Mouse (Mus musculus) limb, embryonic 11.5 days (tissue): ENCODE measurements around the gene Ptger3. TPM values are rescaled to one million over a fixed set of nuclear protein-coding genes. Genes with fewer than 3 reads are reported as not detected.

Experiments used
- ATAC-seq: fragments of 200-750 bp; cut with Nextera tagmentation; 2 replicates; pipeline ENCODE4 v1.8.0; 2017; ENCODE audit warnings: low read depth; ENCODE audit not compliant: insufficient number of reproducible peaks, low FRiP score, low TSS enrichment
- DNase-seq: peaks from one replicate; pipeline ENCODE4 v3.0.0-alpha.2; 2015; ENCODE audit warnings: low spot score
- H3K27ac ChIP-seq: fragments of 300-500 bp; sonication (generic); replicated peaks from 2 replicates; pipeline ENCODE4 v1.5.1; 2014; ENCODE audit warnings: low read depth, mild to moderate bottlenecking, low read length
- H3K27me3 ChIP-seq: fragments of 300-500 bp; sonication (generic); 2 replicates; pipeline ENCODE4 v1.6.1; 2014; ENCODE audit warnings: mild to moderate bottlenecking, low read length, mixed read lengths; ENCODE audit not compliant: control insufficient read depth, insufficient read depth
- H3K36me3 ChIP-seq: fragments of 300-500 bp; sonication (generic); 2 replicates; pipeline ENCODE4 v1.6.1; 2014; ENCODE audit warnings: mild to moderate bottlenecking, low read length, moderate library complexity, mixed read lengths; ENCODE audit not compliant: control insufficient read depth, insufficient read depth
- H3K4me1 ChIP-seq: fragments of 300-500 bp; sonication (generic); 2 replicates; pipeline ENCODE4 v1.6.1; 2014; ENCODE audit warnings: low read length, mixed read lengths; ENCODE audit not compliant: control insufficient read depth, insufficient read depth
- H3K4me2 ChIP-seq: fragments of 300-500 bp; sonication (generic); 2 replicates; pipeline ENCODE4 v1.6.1; 2014; ENCODE audit warnings: low read depth, mild to moderate bottlenecking, moderate library complexity; ENCODE audit not compliant: severe bottlenecking
- H3K4me3 ChIP-seq: fragments of 300-500 bp; sonication (generic); 2 replicates; pipeline ENCODE4 v1.5.1; 2014; ENCODE audit warnings: low read depth, low read length
- H3K9ac ChIP-seq: fragments of 300-500 bp; sonication (generic); 2 replicates; pipeline ENCODE4 v1.6.1; 2014; ENCODE audit warnings: mild to moderate bottlenecking, low read length
- H3K9me3 ChIP-seq: fragments of 300-500 bp; sonication (generic); 2 replicates; pipeline ENCODE4 v1.6.1; 2016; ENCODE audit warnings: low read length; ENCODE audit not compliant: control insufficient read depth
- WGBS: fragments of 180-500 bp; shearing (Covaris S2); extraction: QIAGEN DNeasy Blood & Tissue Kit; methylation state at CpG from one replicate; pipeline ENCODE4 v1.1.7; 2014; 5-methylcytosine and 5-hydroxymethylcytosine counted together
- polyA plus RNA-seq: library from polyadenylated mRNA; unstranded; fragments of >200 nt; fragmentation: Nextera tagmentation; extraction: Ambion mirVana; gene quantifications from 2 replicates; pipeline ENCODE4 v1.2.1, GENCODE M21; 2014

The Ptger3 gene
- polyA plus RNA-seq, 1 experiment from 2014 or later: 0.95 TPM

DNA sequence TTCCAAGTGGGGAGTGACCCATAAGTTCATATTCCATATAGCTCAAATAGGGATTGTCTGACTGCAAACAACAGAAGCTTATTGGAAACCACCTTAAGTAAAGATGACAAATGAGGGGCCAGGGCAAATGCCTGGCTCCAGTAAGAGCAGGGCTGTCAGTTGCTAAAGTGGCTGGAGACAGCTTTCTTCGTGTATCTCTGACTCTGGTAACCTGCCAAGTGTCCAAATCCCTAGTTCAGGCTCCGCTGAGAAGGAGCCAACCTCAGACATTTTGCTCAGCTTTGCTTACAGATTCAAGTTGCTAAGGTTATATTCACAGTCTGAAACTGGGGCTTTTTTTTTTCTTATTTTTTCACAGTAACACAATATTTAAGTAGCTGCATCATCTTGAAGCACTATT, 12.7 kb downstream of the Ptger3 start:
- WGBS: 85% methylated on average over 2 of the region's 2 CpGs
- Histone ChIP-seq H3K36me3 (no peaks in the 10 kb centered on the region), H3K27ac (no peak overlapping the region), H3K9me3 (no peaks in the 10 kb centered on the region), H3K4me2 (no peak overlapping the region), H3K4me3 (no peak overlapping the region), H3K27me3 (no peaks in the 10 kb centered on the region), H3K4me1 (no peaks in the 10 kb centered on the region), H3K9ac (no peak overlapping the region)
- DNase-seq (no peak), ATAC-seq (no peak)

GRCm38 (mm10) chr3:157580299-157580698, 13.6 kb downstream of the Ptger3 start:
- Histone ChIP-seq H3K27ac (no peak overlapping the region), H3K27me3 (no peaks in the 10 kb centered on the region), H3K4me3 (no peak overlapping the region), H3K4me1 (no peaks in the 10 kb centered on the region), H3K36me3 (no peaks in the 10 kb centered on the region), H3K9ac (no peak overlapping the region), H3K9me3 (no peaks in the 10 kb centered on the region), H3K4me2 (no peak overlapping the region)
- ATAC-seq (no peak), DNase-seq (no peak)
- WGBS: 65% methylated on average over 4 of the region's 4 CpGs

GRCm38 (mm10) chr3:157581755-157582154, 15.1 kb downstream of the Ptger3 start:
- H3K4me1 ChIP-seq: no peaks in the 10 kb centered on the region
- 21% methylated on average over 2 of the region's 2 CpGs for WGBS

DNA sequence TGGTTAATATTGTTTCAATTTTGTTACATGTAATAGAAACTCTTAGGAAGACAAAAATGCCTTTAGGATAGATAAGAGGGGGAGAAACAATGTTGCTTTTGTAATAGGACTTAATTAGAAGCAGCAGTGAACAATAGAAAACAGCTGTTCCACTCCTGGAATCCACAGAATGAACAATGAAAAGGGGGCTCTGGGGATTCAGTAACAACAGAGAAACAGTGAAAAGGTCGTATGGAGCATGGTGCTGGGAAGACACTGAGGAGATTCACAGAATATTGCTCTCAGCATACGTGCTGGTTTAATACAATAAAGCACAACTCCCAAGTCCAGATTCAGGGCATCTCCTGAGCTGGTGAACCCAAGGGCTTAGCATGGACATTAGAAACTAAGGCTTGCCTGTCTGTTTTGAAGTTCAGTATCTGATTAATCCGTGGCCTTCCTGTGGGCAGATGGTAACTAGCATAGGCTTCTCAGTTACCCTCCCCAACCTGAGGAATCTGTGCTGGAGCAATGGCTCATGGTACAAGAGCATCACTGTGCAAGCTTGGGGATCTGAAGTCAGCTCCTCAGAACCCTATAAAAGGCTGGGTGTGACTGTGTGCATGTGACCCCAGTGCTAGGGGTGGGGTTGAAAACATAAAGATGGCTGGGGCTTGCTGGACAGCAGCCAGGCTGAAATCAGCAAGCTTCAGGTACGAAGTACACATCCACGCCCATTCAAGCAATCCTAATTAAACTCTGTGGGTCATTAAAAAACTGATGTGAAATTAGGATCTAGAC, 16.1 kb downstream of the Ptger3 start:
- no peak overlapping the region for H3K4me2 ChIP-seq
- H3K36me3 ChIP-seq: no peaks in the 10 kb centered on the region
- no peaks in the 10 kb centered on the region for H3K9me3 ChIP-seq
- H3K27me3 ChIP-seq: no peaks in the 10 kb centered on the region
- no peak overlapping the region for H3K4me3 ChIP-seq
- no peak overlapping the region for H3K27ac ChIP-seq
- ATAC-seq (peak; percentile 22; the same call in 1 of the 2 replicates), DNase-seq (no peak)
- WGBS: 51% methylated on average over 5 of the region's 5 CpGs
- no peaks in the 10 kb centered on the region for H3K4me1 ChIP-seq
- H3K9ac ChIP-seq: no peak overlapping the region

More at GRCm38 (mm10) chr3:157581755-157582154, 15.1 kb downstream of the Ptger3 start:
- Histone ChIP-seq H3K36me3 (no peaks in the 10 kb centered on the region), H3K4me3 (no peak overlapping the region), H3K27me3 (no peaks in the 10 kb centered on the region), H3K27ac (no peak overlapping the region), H3K9ac (no peak overlapping the region), H3K9me3 (no peaks in the 10 kb centered on the region), H3K4me2 (no peak overlapping the region)
- DNase-seq (no peak), ATAC-seq (no peak)

- Histone ChIP-seq H3K9me3 (no peaks in the 10 kb centered on the region), H3K27ac (no peak overlapping the region), H3K36me3 (no peaks in the 10 kb centered on the region), H3K4me1 (no peaks in the 10 kb centered on the region), H3K4me3 (no peak overlapping the region), H3K9ac (no peak overlapping the region), H3K27me3 (no peaks in the 10 kb centered on the region), H3K4me2 (no peak overlapping the region)
- WGBS: 83% methylated on average over 7 of the region's 7 CpGs
- no peak for DNase-seq
- no peak for ATAC-seq
Measured at GRCm38 (mm10) chr3:157597837-157598379, 31.2 kb downstream of the Ptger3 start.

GRCm38 (mm10) chr3:157604684-157605410, 38.2 kb downstream of the Ptger3 start:
- H3K4me3 ChIP-seq: no peak overlapping the region
- H3K4me1 ChIP-seq: no peaks in the 10 kb centered on the region
- WGBS: 83% methylated on average over 6 of the region's 6 CpGs
- no peak for ATAC-seq
- H3K9me3 ChIP-seq: no peaks in the 10 kb centered on the region
- no peak overlapping the region for H3K27ac ChIP-seq
- no peaks in the 10 kb centered on the region for H3K27me3 ChIP-seq
- H3K4me2 ChIP-seq: no peak overlapping the region
- DNase-seq: no peak
- H3K9ac ChIP-seq: no peak overlapping the region
- H3K36me3 ChIP-seq: no peaks in the 10 kb centered on the region

DNA sequence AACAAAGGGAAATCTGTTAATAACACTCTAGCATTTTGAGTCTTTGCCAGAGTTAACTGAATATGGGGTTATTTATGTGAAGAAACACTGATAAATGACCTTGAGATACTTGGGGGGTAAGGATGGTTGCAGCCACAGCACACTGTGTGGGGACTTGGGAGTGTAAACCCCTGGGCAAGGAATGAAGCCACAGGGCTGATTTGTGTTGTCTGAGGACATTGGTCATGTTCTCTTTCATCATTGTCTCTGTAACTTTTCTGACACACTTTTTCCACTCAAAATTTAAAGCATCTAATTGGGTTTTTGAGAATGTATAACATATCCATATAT, 38.7 kb downstream of the Ptger3 start:
- no peak for ATAC-seq
- Histone ChIP-seq H3K9me3 (no peaks in the 10 kb centered on the region), H3K4me1 (no peaks in the 10 kb centered on the region), H3K27ac (no peak overlapping the region), H3K4me3 (no peak overlapping the region), H3K36me3 (no peaks in the 10 kb centered on the region), H3K4me2 (no peak overlapping the region), H3K9ac (no peak overlapping the region), H3K27me3 (no peaks in the 10 kb centered on the region)
- no peak for DNase-seq

GRCm38 (mm10) chr3:157613542-157613941, 46.9 kb downstream of the Ptger3 start:
- DNase-seq: no peak
- Histone ChIP-seq H3K9me3 (no peaks in the 10 kb centered on the region), H3K4me3 (no peak overlapping the region), H3K27ac (no peak overlapping the region), H3K36me3 (no peaks in the 10 kb centered on the region), H3K4me2 (no peak overlapping the region), H3K9ac (no peak overlapping the region), H3K27me3 (no peaks in the 10 kb centered on the region), H3K4me1 (no peaks in the 10 kb centered on the region)
- no peak for ATAC-seq
- 42% methylated on average over 1 of the region's 1 CpGs for WGBS
